ENCODE assay signal across 8 mouse cellular contexts in the genomic region with DNA sequence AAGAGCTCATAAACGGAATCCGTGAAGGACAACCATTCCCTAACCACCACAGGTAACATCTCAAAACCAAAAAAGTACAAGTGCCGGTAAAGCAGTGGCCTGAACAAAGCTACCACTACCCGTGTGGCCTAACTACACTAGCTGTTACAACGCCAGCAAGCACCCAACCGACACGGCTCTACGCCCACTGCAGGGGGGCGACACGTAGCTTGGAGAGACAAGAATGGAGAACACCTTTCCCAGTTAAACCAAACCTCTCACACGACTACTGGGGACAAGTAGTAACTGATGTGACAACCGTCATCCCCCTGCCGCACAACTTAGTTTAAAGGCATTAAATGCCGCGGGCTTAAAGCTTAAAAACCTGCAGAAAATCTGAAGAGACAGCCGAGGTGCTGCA. TPM values are rescaled to one million over a fixed set of nuclear protein-coding genes. Genes with fewer than 3 reads are reported as not detected.
DNase-seq lines count a peak whose midpoint lies in the region; ATAC-seq lines count a peak whose summit lies in the region.

No protein-coding gene starts in this region.

- peaks cover 39% of the 10 kb centered on the region for H3K4me1 ChIP-seq in forebrain, embryonic 15.5 days

- peak; percentile 67 for DNase-seq in NIH3T3 (ENCODE audit: low read depth)
- DNase-seq in heart, postnatal 36 days = peak; percentile 34 to 58
- peak; percentile 16 for DNase-seq in layer of hippocampus, adult 9-11 months
- peak; percentile 52 for DNase-seq in lung, postnatal 14 days
- peak; percentile 31 for DNase-seq in right cerebral cortex, postnatal 14 days
- DNase-seq in yolk sac, embryonic 10.5 days (ENCODE audit: low spot score) = peak; percentile 74

- H3K27ac ChIP-seq in forebrain, embryonic 15.5 days (replicated peaks) = peak overlapping the region; percentile 98

- peak overlapping the region; percentile 78 for H3K9ac ChIP-seq in forebrain, embryonic 15.5 days (replicated peaks)

- no peaks in the 10 kb centered on the region for H3K27me3 ChIP-seq in forebrain, embryonic 15.5 days

- H3K4me3 ChIP-seq in forebrain, embryonic 15.5 days = peak overlapping the region; percentile 55

- under 1% methylated on average over 16 of the region's 16 CpGs for WGBS in forebrain, embryonic 15.5 days

- peaks cover 4% of the 10 kb centered on the region; the same call in 1 of the 2 replicates for H3K36me3 ChIP-seq in forebrain, embryonic 15.5 days

- H3K9me3 ChIP-seq in forebrain, embryonic 15.5 days = no peaks in the 10 kb centered on the region

- intact Hi-C loops in heart, postnatal 36 days (cut with DNase I) = loop anchor here (1.0 to 2.0 kb wide), 3 partner anchors 36 to 168 kb away; partner anchors contain the start of genes Birc3 and Yap1

- peak; percentile 19; the same call in 1 of the 2 replicates for ATAC-seq in cerebellum, adult (ENCODE audit: insufficient number of reproducible peaks, low FRiP score, low TSS enrichment)
- ATAC-seq in forebrain, embryonic 15.5 days (replicated peaks) = peak; percentile 29

- H3K4me2 ChIP-seq in forebrain, embryonic 15.5 days (replicated peaks) = peak overlapping the region; percentile 66

RNA-seq across cellular contexts. Expression of gene Birc2, which starts 0.5 kb away (rescaled TPM):
- 50.9 and 51.9 TPM in 2 replicates for polyA plus RNA-seq in forebrain, embryonic 15.5 days (2015; fragmentation: Nextera tagmentation; extraction: Ambion mirVana)
- 10 to 100 TPM; 24.8 to 29.1 TPM for total RNA-seq in heart, postnatal 36 days (2021)

RNA-seq across cellular contexts. Expression of gene Birc3, which starts 36.7 kb away (rescaled TPM):
- 0.88 and 1.2 TPM in 2 replicates for polyA plus RNA-seq in forebrain, embryonic 15.5 days (2015; fragmentation: Nextera tagmentation; extraction: Ambion mirVana)
- 1 to 10 TPM; 6.8 to 9.4 TPM for total RNA-seq in heart, postnatal 36 days (2021)

Comparison
In these comparisons a context has a peak if more than half of its experiments do, and no peak if none do; other contexts are left out.
1. Peak in every context shown above with its lines: DNase-seq, ATAC-seq, H3K4me3 ChIP-seq and H3K27ac ChIP-seq.
2. DNase-seq: peak in every context shown above with its lines; median percentile 74 in yolk sac, embryonic 10.5 days; 67 in NIH3T3; 52 in lung, postnatal 14 days; 46 in heart, postnatal 36 days; 31 in right cerebral cortex, postnatal 14 days; 16 in layer of hippocampus, adult 9-11 months.